Mouse (Mus musculus) splenic B cell, adult 2 months (primary cell): ENCODE results near the gene Gtf3c3.

Experiments
- DNase-seq: peaks from one replicate; pipeline ENCODE4 v3.0.0-alpha.2; 2011; ENCODE audit warnings: low read depth, low spot score
- H3K27me3 ChIP-seq: 2 replicates; pipeline ENCODE4 v1.6.1; 2012; ENCODE audit warnings: mild to moderate bottlenecking, low read length, moderate library complexity, mixed read lengths; ENCODE audit not compliant: control insufficient read depth, poor library complexity, insufficient read depth, severe bottlenecking
- H3K36me3 ChIP-seq: 2 replicates; pipeline ENCODE4 v1.6.1; 2012; ENCODE audit warnings: mild to moderate bottlenecking, low read length, moderate library complexity, mixed read lengths; ENCODE audit not compliant: control insufficient read depth, poor library complexity, insufficient read depth, severe bottlenecking

Gtf3c3 gene

GRCm38 (mm10) chr1:54438340-54439079 is at the start of gene Gtf3c3:
Gene Gtf3c3, minus strand, starts transcription at chr1:54438971.
- H3K27me3 ChIP-seq: no peaks in the 10 kb centered on the region; the same call in 1 of the 2 replicates
- peaks cover 2% of the 10 kb centered on the region; the same call in 1 of the 2 replicates for H3K36me3 ChIP-seq
- peak; percentile 79 for DNase-seq

- H3K36me3 ChIP-seq: peaks cover 15% of the 10 kb centered on the region
- H3K27me3 ChIP-seq: no peaks in the 10 kb centered on the region
Observed at GRCm38 (mm10) chr1:54484744-54485420, 46.1 kb upstream of the Gtf3c3 start.

GRCm38 (mm10) chr1:54480491-54480890 is 41.7 kb upstream of the Gtf3c3 start:
- peaks cover 18% of the 10 kb centered on the region for H3K36me3 ChIP-seq
- H3K27me3 ChIP-seq: no peaks in the 10 kb centered on the region
- DNase-seq: no peak

More at GRCm38 (mm10) chr1:54484744-54485420, 46.1 kb upstream of the Gtf3c3 start:
- no peak for DNase-seq

- Histone ChIP-seq H3K27me3 (no peaks in the 10 kb centered on the region), H3K36me3 (no peaks in the 10 kb centered on the region)
- no peak for DNase-seq
Observed at GRCm38 (mm10) chr1:54468662-54469061, 29.9 kb upstream of the Gtf3c3 start.

- no peak for DNase-seq
Observed at GRCm38 (mm10) chr1:54467366-54467765, 28.6 kb upstream of the Gtf3c3 start.

GRCm38 (mm10) chr1:54452116-54452515 is 13.3 kb upstream of the Gtf3c3 start:
- H3K27me3 ChIP-seq: no peaks in the 10 kb centered on the region
- H3K36me3 ChIP-seq: no peaks in the 10 kb centered on the region
- no peak for DNase-seq

More at GRCm38 (mm10) chr1:54467366-54467765, 28.6 kb upstream of the Gtf3c3 start:
- no peaks in the 10 kb centered on the region for H3K36me3 ChIP-seq
- H3K27me3 ChIP-seq: no peaks in the 10 kb centered on the region

GRCm38 (mm10) chr1:54448833-54449232 is 10.1 kb upstream of the Gtf3c3 start:
- no peak for DNase-seq
- Histone ChIP-seq H3K36me3 (no peaks in the 10 kb centered on the region), H3K27me3 (no peaks in the 10 kb centered on the region)

GRCm38 (mm10) chr1:54443641-54444040 is 4.9 kb upstream of the Gtf3c3 start:
- H3K36me3 ChIP-seq: no peaks in the 10 kb centered on the region
- no peaks in the 10 kb centered on the region; the same call in 1 of the 2 replicates for H3K27me3 ChIP-seq
- DNase-seq: no peak

- DNase-seq: peak; percentile 4
- no peaks in the 10 kb centered on the region; the same call in 1 of the 2 replicates for H3K27me3 ChIP-seq
- H3K36me3 ChIP-seq: no peaks in the 10 kb centered on the region
Observed at GRCm38 (mm10) chr1:54439080-54439476, 307 bp upstream of the Gtf3c3 start.

- Histone ChIP-seq H3K36me3 (peaks cover 13% of the 10 kb centered on the region), H3K27me3 (no peaks in the 10 kb centered on the region)
- DNase-seq: no peak
Observed at GRCm38 (mm10) chr1:54422195-54422750, 16.5 kb downstream of the Gtf3c3 start.

- DNase-seq: no peak
- Histone ChIP-seq H3K27me3 (no peaks in the 10 kb centered on the region), H3K36me3 (peaks cover 13% of the 10 kb centered on the region)
Observed at GRCm38 (mm10) chr1:54421670-54422069, 17.1 kb downstream of the Gtf3c3 start.

GRCm38 (mm10) chr1:54402736-54403135 is 36.0 kb downstream of the Gtf3c3 start:
- DNase-seq: no peak
- Histone ChIP-seq H3K36me3 (peaks cover 8% of the 10 kb centered on the region; the same call in 1 of the 2 replicates), H3K27me3 (no peaks in the 10 kb centered on the region)

- Histone ChIP-seq H3K36me3 (no peaks in the 10 kb centered on the region), H3K27me3 (no peaks in the 10 kb centered on the region)
Observed at GRCm38 (mm10) chr1:54384221-54384620, 54.5 kb downstream of the Gtf3c3 start.

GRCm38 (mm10) chr1:54380978-54381914 is 57.5 kb downstream of the Gtf3c3 start:
- DNase-seq: peak; percentile 73
- no peaks in the 10 kb centered on the region for H3K36me3 ChIP-seq
- no peaks in the 10 kb centered on the region for H3K27me3 ChIP-seq

More at GRCm38 (mm10) chr1:54384221-54384620, 54.5 kb downstream of the Gtf3c3 start:
- no peak for DNase-seq
